ENCODE assay signal across 22 mouse cellular contexts in genomic region chr5:54070549-54070948, GRCm38 (mm10).
DNase-seq lines count a peak whose midpoint lies in the region; ATAC-seq and TF ChIP-seq lines count a peak whose summit lies in the region.
"Had no signal": no experiment of that assay in that cellular context is flagged by ENCODE, and none has a peak within 500 bp of the region (broad histone marks: within the 10 kb centered on the region; RNA-seq: fewer than 3 reads in every experiment).

No protein-coding gene starts in this region.

- no peak overlapping the region for H3K9ac ChIP-seq in CH12.LX (ENCODE audit: insufficient read depth, low read depth)
- no peak overlapping the region for H3K9ac ChIP-seq in forebrain, embryonic 12.5 days
- H3K9ac ChIP-seq: embryonic facial prominence, embryonic 12.5 days; heart, embryonic 15.5 days; hindbrain, embryonic 12.5 days had no signal

- H3K27me3 ChIP-seq in CH12.LX (replicated peaks), result no peaks in the 10 kb centered on the region
- no peaks in the 10 kb centered on the region for H3K27me3 ChIP-seq in forebrain, embryonic 12.5 days
- H3K27me3 ChIP-seq: embryonic facial prominence, embryonic 12.5 days; heart, embryonic 15.5 days; hindbrain, embryonic 12.5 days had no signal

- dilution Hi-C loops in CH12.LX (cut with MboI; ENCODE audit: extremely low pct_ligation_motif_present, extremely low pct_unique_long_range_greater_than_20kb, low sequenced_read_pairs), result no loop called here

- H3K79me2 ChIP-seq in CH12.LX (replicated peaks; ENCODE audit: control insufficient read depth, extremely low read depth, insufficient read depth, poor library complexity, severe bottlenecking), result no peaks in the 10 kb centered on the region

- peak; percentile 71 for ATAC-seq in granulocyte monocyte progenitor cell, adult 5-6 weeks (replicated peaks; ENCODE audit: poor library complexity, severe bottlenecking)
- peak; percentile 46; the same call in 1 of the 2 replicates for ATAC-seq in megakaryocyte progenitor cell, adult 5-6 weeks (replicated peaks; ENCODE audit: poor library complexity)
- ATAC-seq in forebrain, embryonic 12.5 days (ENCODE audit: low FRiP score), result no peak
- no peak for ATAC-seq in inflammation-experienced regulatory T-cells, adult 6 months
- ATAC-seq: hindbrain, postnatal 0 days; intestine, embryonic 16.5 days had no signal

- H3K9me3 ChIP-seq in CH12.LX (replicated peaks; ENCODE audit: low read length), result no peaks in the 10 kb centered on the region
- H3K9me3 ChIP-seq in forebrain, embryonic 12.5 days, result no peaks in the 10 kb centered on the region
- H3K9me3 ChIP-seq: embryonic facial prominence, embryonic 12.5 days; heart, embryonic 10.5 days; heart, embryonic 15.5 days; hindbrain, embryonic 12.5 days had no signal

- H3K4me2 ChIP-seq in CH12.LX (ENCODE audit: insufficient read depth, low read depth, poor library complexity, severe bottlenecking), result no peak overlapping the region
- H3K4me2 ChIP-seq in forebrain, embryonic 12.5 days, result no peak overlapping the region
- H3K4me2 ChIP-seq: embryonic facial prominence, embryonic 12.5 days; heart, embryonic 15.5 days; hindbrain, embryonic 12.5 days had no signal

- peak; percentile 28 for DNase-seq in CH12.LX (ENCODE audit: extremely low read depth)
- no peak for DNase-seq in heart, adult 9 months (ENCODE audit: low spot score in 2 of 2)
- DNase-seq in thymus, adult 18-20 months, result no peak
- DNase-seq: adrenal gland, postnatal 10 days; cerebellum, adult 11 months; cerebellum, adult 8-10 months; cerebellum, postnatal 14 days; gastrocnemius, adult 2 months; gastrocnemius, postnatal 25 days; heart, adult 11 months; heart, postnatal 14 days; kidney, adult 2 months had no signal

- no peak overlapping the region for H3K4me3 ChIP-seq in CH12.LX (replicated peaks in 1 of 3; ENCODE audit: low read depth in 2 of 3, low read length in 2 of 3, poor library complexity in 1 of 3)
- no peak overlapping the region for H3K4me3 ChIP-seq in forebrain, embryonic 12.5 days (replicated peaks)
- H3K4me3 ChIP-seq: embryonic facial prominence, embryonic 12.5 days; gastrocnemius, adult 2 months; heart, embryonic 10.5 days; heart, embryonic 15.5 days; hindbrain, embryonic 12.5 days had no signal

- peaks cover 0 to 29% of the 10 kb centered on the region in 2 experiments; a peak in 2 of 4 replicates for H3K4me1 ChIP-seq in CH12.LX (ENCODE audit: control insufficient read depth in 1 of 2, insufficient read depth in 2 of 2)
- peaks cover 6% of the 10 kb centered on the region; the same call in 1 of the 2 replicates for H3K4me1 ChIP-seq in forebrain, embryonic 12.5 days
- H3K4me1 ChIP-seq: embryonic facial prominence, embryonic 12.5 days; hindbrain, embryonic 12.5 days had no signal

- no peak for TF ChIP-seq EP300 in CH12.LX (IDR thresholded peaks at IDR 0.05; ENCODE audit: low read length)

- in situ Hi-C loops in CH12.LX (cut with MboI; ENCODE audit: low pct_ligation_motif_present, low pct_unique_long_range_greater_than_20kb, low sequenced_read_pairs), result no loop called here

- TF ChIP-seq CTCF in CH12.LX (conservative IDR thresholded peaks at IDR 0.05 in 1 of 2, IDR thresholded peaks at IDR 0.05 in 1 of 2; ENCODE audit: low read depth in 2 of 2, low read length in 2 of 2), result no peak

- H3K27ac ChIP-seq in CH12.LX (ENCODE audit: insufficient read depth, low read depth), result no peak overlapping the region
- H3K27ac ChIP-seq in forebrain, embryonic 12.5 days, result no peak overlapping the region
- H3K27ac ChIP-seq: embryonic facial prominence, embryonic 12.5 days; gastrocnemius, adult 2 months; heart, embryonic 10.5 days; heart, embryonic 15.5 days; hindbrain, embryonic 12.5 days; hindbrain, postnatal 0 days had no signal

- no peak for TF ChIP-seq POLR2A in CH12.LX (IDR thresholded peaks at IDR 0.05; ENCODE audit: low read depth, low read length)

- 92% methylated on average over 2 of the region's 2 CpGs for WGBS in forebrain, embryonic 12.5 days

- no peaks in the 10 kb centered on the region for H3K36me3 ChIP-seq in CH12.LX (replicated peaks in 1 of 2; ENCODE audit: control insufficient read depth in 1 of 2, insufficient read depth in 1 of 2, low read length in 1 of 2)
- H3K36me3 ChIP-seq in forebrain, embryonic 12.5 days (replicated peaks), result no peaks in the 10 kb centered on the region
- H3K36me3 ChIP-seq: embryonic facial prominence, embryonic 12.5 days; heart, embryonic 10.5 days; heart, embryonic 15.5 days; hindbrain, embryonic 12.5 days had no signal

- no peak for TF ChIP-seq RAD21 in CH12.LX (IDR thresholded peaks at IDR 0.05; ENCODE audit: low read depth, low read length)

TF ChIP-seq in CH12.LX, 34 proteins besides CTCF, POLR2A, EP300 and RAD21:
- no peak for TF ChIP-seq KAT2A (IDR thresholded peaks at IDR 0.05; ENCODE audit: insufficient replicate concordance, low read length)
- no peak for TF ChIP-seq CHD2 (IDR thresholded peaks at IDR 0.05; ENCODE audit: low read length)
- TF ChIP-seq SIN3A (IDR thresholded peaks at IDR 0.05; ENCODE audit: low read length), result no peak
- TF ChIP-seq ZNF384 (IDR thresholded peaks at IDR 0.05; ENCODE audit: low read depth, low read length), result no peak
- TF ChIP-seq GABPA (IDR thresholded peaks at IDR 0.05; ENCODE audit: insufficient replicate concordance, low read depth, low read length), result no peak
- TF ChIP-seq JUND (conservative IDR thresholded peaks at IDR 0.05; ENCODE audit: low read depth, low read length), result no peak
- TF ChIP-seq NRF1 (IDR thresholded peaks at IDR 0.05; ENCODE audit: low read depth, low read length), result no peak
- TF ChIP-seq RCOR1 (conservative IDR thresholded peaks at IDR 0.05; ENCODE audit: low read depth, low read length), result no peak
- TF ChIP-seq CHD1 (IDR thresholded peaks at IDR 0.05; ENCODE audit: low read depth, low read length), result no peak
- no peak for TF ChIP-seq MAZ (IDR thresholded peaks at IDR 0.05; ENCODE audit: low read depth, low read length)
- no peak for TF ChIP-seq MYC (IDR thresholded peaks at IDR 0.05; ENCODE audit: low read depth, low read length)
- no peak for TF ChIP-seq NELFE (IDR thresholded peaks at IDR 0.05; ENCODE audit: low read depth, low read length)
- TF ChIP-seq MXI1 (IDR thresholded peaks at IDR 0.05; ENCODE audit: low read depth, low read length), result no peak
- no peak for TF ChIP-seq ZC3H11A (IDR thresholded peaks at IDR 0.05; ENCODE audit: low read depth, low read length)
- TF ChIP-seq POLR2AphosphoS2 (IDR thresholded peaks at IDR 0.05; ENCODE audit: low read depth, low read length), result no peak
- no peak for TF ChIP-seq ZMIZ1 (IDR thresholded peaks at IDR 0.05; ENCODE audit: low read depth, low read length)
- TF ChIP-seq USF1 (IDR thresholded peaks at IDR 0.05; ENCODE audit: low read depth, low read length), result no peak
- no peak for TF ChIP-seq MAX (IDR thresholded peaks at IDR 0.05; ENCODE audit: low read length)
- TF ChIP-seq SMC3 (IDR thresholded peaks at IDR 0.05; ENCODE audit: low read depth, low read length), result no peak
- no peak for TF ChIP-seq UBTF (IDR thresholded peaks at IDR 0.05; ENCODE audit: low read depth, low read length)
TF ChIP-seq in CH12.LX: peak in this region for 0.

Comparison
In these comparisons a context has a peak if more than half of its experiments do, and no peak if none do; other contexts are left out.
1. ATAC-seq: peak in granulocyte monocyte progenitor cell, adult 5-6 weeks (single experiment) and megakaryocyte progenitor cell, adult 5-6 weeks (single experiment); none in forebrain, embryonic 12.5 days (single experiment) and inflammation-experienced regulatory T-cells, adult 6 months (single experiment).